9 mouse cellular contexts compared by ENCODE assay signal in genomic region chr4:126253637-126254272, GRCm38 (mm10). TPM values are rescaled to one million over a fixed set of nuclear protein-coding genes. Genes with fewer than 3 reads are reported as not detected.
DNase-seq lines count a peak whose midpoint lies in the region; ATAC-seq and TF ChIP-seq lines count a peak whose summit lies in the region.
"Had no signal": no experiment of that assay in that cellular context is flagged by ENCODE, and none has a peak within 500 bp of the region (broad histone marks: within the 10 kb centered on the region; RNA-seq: fewer than 3 reads in every experiment).

No protein-coding gene starts in this region.

- no peaks in the 10 kb centered on the region for H3K9me3 ChIP-seq in heart, embryonic 14.5 days (ENCODE audit: control insufficient read depth, low read length)
- no peaks in the 10 kb centered on the region for H3K9me3 ChIP-seq in hindbrain, embryonic 15.5 days
- H3K9me3 ChIP-seq in midbrain, embryonic 14.5 days (ENCODE audit: control insufficient read depth, low read length) = no peaks in the 10 kb centered on the region
- H3K9me3 ChIP-seq: G1E had no signal

- peak overlapping the region; percentile 99 for H3K9ac ChIP-seq in heart, embryonic 14.5 days (ENCODE audit: low read length)
- H3K9ac ChIP-seq in hindbrain, embryonic 15.5 days = peak overlapping the region; percentile 99
- H3K9ac ChIP-seq in midbrain, embryonic 14.5 days (replicated peaks; ENCODE audit: low read length) = peak overlapping the region; percentile 99

- peaks cover 48 to 75% of the 10 kb centered on the region in 2 experiments for H3K4me1 ChIP-seq in heart, embryonic 14.5 days (ENCODE audit: control insufficient read depth in 2 of 2, insufficient read depth in 2 of 2, low read length in 2 of 2)
- peaks cover 52% of the 10 kb centered on the region for H3K4me1 ChIP-seq in bone marrow macrophage, adult 2 months (ENCODE audit: control insufficient read depth, insufficient read depth, low read length)
- H3K4me1 ChIP-seq in hindbrain, embryonic 15.5 days (replicated peaks) = peaks cover 74% of the 10 kb centered on the region
- peaks cover 57% of the 10 kb centered on the region for H3K4me1 ChIP-seq in midbrain, embryonic 14.5 days (ENCODE audit: control insufficient read depth, insufficient read depth, low read length)

- no peaks in the 10 kb centered on the region for H3K27me3 ChIP-seq in heart, embryonic 14.5 days (ENCODE audit: control insufficient read depth, insufficient read depth, low read length)
- no peaks in the 10 kb centered on the region for H3K27me3 ChIP-seq in hindbrain, embryonic 15.5 days
- H3K27me3 ChIP-seq in midbrain, embryonic 14.5 days (ENCODE audit: control insufficient read depth, insufficient read depth, low read length) = no peaks in the 10 kb centered on the region

- no peak for TF ChIP-seq CTCF in bone marrow macrophage, adult 2 months (IDR thresholded peaks at IDR 0.05; ENCODE audit: low read depth, low read length)

- no peak for ATAC-seq in heart, embryonic 14.5 days (ENCODE audit: insufficient number of reproducible peaks, insufficient read depth, low FRiP score, low read depth)
- no peak for ATAC-seq in hindbrain, embryonic 15.5 days (ENCODE audit: low FRiP score, low read depth)
- ATAC-seq in midbrain, embryonic 14.5 days (ENCODE audit: low FRiP score, low TSS enrichment) = no peak

- no peak for TF ChIP-seq POLR2A in bone marrow macrophage, adult 2 months (IDR thresholded peaks at IDR 0.05; ENCODE audit: borderline replicate concordance, low read depth, low read length)

- H3K27ac ChIP-seq in heart, embryonic 14.5 days (replicated peaks in 1 of 2; ENCODE audit: control insufficient read depth in 1 of 2, insufficient read depth in 1 of 2, low read depth in 2 of 2, low read length in 2 of 2) = peak overlapping the region in 1 of 2 experiments; percentile 97; a peak in 1 of 4 replicates
- no peak overlapping the region for H3K27ac ChIP-seq in bone marrow macrophage, adult 2 months (ENCODE audit: insufficient read depth, low read depth, low read length)
- no peak overlapping the region for H3K27ac ChIP-seq in hindbrain, embryonic 15.5 days (replicated peaks)
- H3K27ac ChIP-seq in midbrain, embryonic 14.5 days (replicated peaks; ENCODE audit: low read depth, low read length) = no peak overlapping the region

- peak overlapping the region; percentile 69 to 99; a peak in 3 of 4 replicates for H3K4me3 ChIP-seq in heart, embryonic 14.5 days (ENCODE audit: control insufficient read depth in 1 of 2, insufficient read depth in 1 of 2, low read depth in 1 of 2, low read length in 2 of 2)
- H3K4me3 ChIP-seq in bone marrow macrophage, adult 2 months (ENCODE audit: insufficient read depth, low read length) = peak overlapping the region; percentile 77
- H3K4me3 ChIP-seq in hindbrain, embryonic 15.5 days = peak overlapping the region; percentile 86
- peak overlapping the region; percentile 99 for H3K4me3 ChIP-seq in midbrain, embryonic 14.5 days (replicated peaks; ENCODE audit: low read depth, low read length)

- 66% methylated on average over 14 of the region's 14 CpGs for WGBS in heart, embryonic 14.5 days
- 67% methylated on average over 14 of the region's 14 CpGs for WGBS in hindbrain, embryonic 15.5 days
- WGBS in midbrain, embryonic 14.5 days = 72% methylated on average over 14 of the region's 14 CpGs

- DNase-seq in heart, postnatal 14 days = no peak
- no peak for DNase-seq in midbrain, embryonic 14.5 days
- no peak for DNase-seq in frontal cortex, adult 2 months (ENCODE audit: extremely low spot score in 1 of 2, low spot score in 1 of 2)
- DNase-seq in right cerebral cortex, adult 2 months (ENCODE audit: low spot score in 2 of 2) = no peak
- no peak for DNase-seq in gastrocnemius, adult 18-20 months (ENCODE audit: low spot score)

- intact Hi-C loops in heart, postnatal 14 days (cut with DNase I) = loop anchor here (2.0 kb wide), 1 partner anchor 17 kb away; no protein-coding TSS in a partner anchor

- peak overlapping the region; percentile 86 for H3K4me2 ChIP-seq in heart, embryonic 14.5 days (ENCODE audit: low read length)
- H3K4me2 ChIP-seq in hindbrain, embryonic 15.5 days = peak overlapping the region; percentile 97
- peak overlapping the region; percentile 97 for H3K4me2 ChIP-seq in midbrain, embryonic 14.5 days (ENCODE audit: low read length)

- 0 out of 2 replicates have a peak, but pooled peaks cover 4% of the 10 kb centered on the region for H3K36me3 ChIP-seq in heart, embryonic 14.5 days (ENCODE audit: control insufficient read depth, insufficient read depth, low read length)
- H3K36me3 ChIP-seq in hindbrain, embryonic 15.5 days = no peaks in the 10 kb centered on the region
- H3K36me3 ChIP-seq in midbrain, embryonic 14.5 days (ENCODE audit: control insufficient read depth, insufficient read depth, low read length) = no peaks in the 10 kb centered on the region

RNA-seq across cellular contexts. Expression of gene Map7d1, which starts 2.4 kb away (rescaled TPM):
- polyA plus RNA-seq in heart, embryonic 14.5 days (2014; fragmentation: Nextera tagmentation; extraction: Ambion mirVana) = 41.8 and 46.8 TPM in 2 replicates
- total RNA-seq in heart, postnatal 14 days (2021) = 100 to 1,000 TPM; 242 to 246 TPM
- polyA plus RNA-seq in bone marrow macrophage, adult 2 months (2012; ENCODE audit: insufficient read depth, insufficient read length, missing spikeins) = 131 and 139 TPM in 2 replicates
- polyA plus RNA-seq in hindbrain, embryonic 15.5 days (2015; fragmentation: Nextera tagmentation; extraction: Ambion mirVana) = 82.9 and 97.5 TPM in 2 replicates
- 78.3 and 85.3 TPM in 2 replicates for polyA plus RNA-seq in midbrain, embryonic 14.5 days (2014; fragmentation: Nextera tagmentation; extraction: Ambion mirVana)
- polyA plus RNA-seq in frontal cortex, adult 2 months (2012; rRNA removed) = 201 and 206 TPM in 2 replicates
- total RNA-seq in gastrocnemius, adult 18-20 months (2021) = 100 to 1,000 TPM; 185 to 200 TPM

RNA-seq across cellular contexts. Expression of gene Trappc3, which starts 8.4 kb away (rescaled TPM):
- polyA plus RNA-seq in heart, embryonic 14.5 days (2014; fragmentation: Nextera tagmentation; extraction: Ambion mirVana) = 17.8 and 30.5 TPM in 2 replicates
- total RNA-seq in heart, postnatal 14 days (2021) = 10 to 100 TPM; 45.6 to 49.3 TPM
- 69.6 and 79.6 TPM in 2 replicates for polyA plus RNA-seq in bone marrow macrophage, adult 2 months (2012; ENCODE audit: insufficient read depth, insufficient read length, missing spikeins)
- polyA plus RNA-seq in hindbrain, embryonic 15.5 days (2015; fragmentation: Nextera tagmentation; extraction: Ambion mirVana) = 172 and 180 TPM in 2 replicates
- 37.1 and 124 TPM in 2 replicates for polyA plus RNA-seq in midbrain, embryonic 14.5 days (2014; fragmentation: Nextera tagmentation; extraction: Ambion mirVana)
- 110 and 111 TPM in 2 replicates for polyA plus RNA-seq in frontal cortex, adult 2 months (2012; rRNA removed)
- total RNA-seq in gastrocnemius, adult 18-20 months (2021) = 10 to 100 TPM; 21.0 to 26.8 TPM

RNA-seq across cellular contexts. Expression of gene Col8a2, which starts 32.8 kb away (rescaled TPM):
- polyA plus RNA-seq in heart, embryonic 14.5 days (2014; fragmentation: Nextera tagmentation; extraction: Ambion mirVana) = 3.8 and 4.8 TPM in 2 replicates
- under 1 TPM; 0.79 to 0.85 TPM for total RNA-seq in heart, postnatal 14 days (2021)
- polyA plus RNA-seq in bone marrow macrophage, adult 2 months (2012; ENCODE audit: insufficient read depth, insufficient read length, missing spikeins) = not detected in 2 replicates
- polyA plus RNA-seq in hindbrain, embryonic 15.5 days (2015; fragmentation: Nextera tagmentation; extraction: Ambion mirVana) = 6.9 and 8.1 TPM in 2 replicates
- polyA plus RNA-seq in midbrain, embryonic 14.5 days (2014; fragmentation: Nextera tagmentation; extraction: Ambion mirVana) = 0.57 and 1.1 TPM in 2 replicates
- 0.38 and 0.50 TPM in 2 replicates for polyA plus RNA-seq in frontal cortex, adult 2 months (2012; rRNA removed)
- 1 to 10 TPM in 1 of 2 experiments, under 1 TPM in 1; 0.89 to 1.4 TPM for total RNA-seq in gastrocnemius, adult 18-20 months (2021)
- polyA plus RNA-seq: G1E had no signal

RNA-seq across cellular contexts. Expression of gene Thrap3, which starts 51.2 kb away (rescaled TPM):
- 132 and 148 TPM in 2 replicates for polyA plus RNA-seq in heart, embryonic 14.5 days (2014; fragmentation: Nextera tagmentation; extraction: Ambion mirVana)
- 100 to 1,000 TPM; 130 to 144 TPM for total RNA-seq in heart, postnatal 14 days (2021)
- 230 and 236 TPM in 2 replicates for polyA plus RNA-seq in bone marrow macrophage, adult 2 months (2012; ENCODE audit: insufficient read depth, insufficient read length, missing spikeins)
- 130 and 141 TPM in 2 replicates for polyA plus RNA-seq in hindbrain, embryonic 15.5 days (2015; fragmentation: Nextera tagmentation; extraction: Ambion mirVana)
- polyA plus RNA-seq in midbrain, embryonic 14.5 days (2014; fragmentation: Nextera tagmentation; extraction: Ambion mirVana) = 113 and 167 TPM in 2 replicates
- 95.8 and 103 TPM in 2 replicates for polyA plus RNA-seq in frontal cortex, adult 2 months (2012; rRNA removed)
- 100 to 1,000 TPM in 1 of 2 experiments, 10 to 100 TPM in 1; 94.1 to 101 TPM for total RNA-seq in gastrocnemius, adult 18-20 months (2021)
